Mouse (Mus musculus): ENCODE measurements around the gene Zhx3.
A peak's percentile ranks its signal among the peaks of the same experiment; 100 is the strongest.

The Zhx3 gene

DNA sequence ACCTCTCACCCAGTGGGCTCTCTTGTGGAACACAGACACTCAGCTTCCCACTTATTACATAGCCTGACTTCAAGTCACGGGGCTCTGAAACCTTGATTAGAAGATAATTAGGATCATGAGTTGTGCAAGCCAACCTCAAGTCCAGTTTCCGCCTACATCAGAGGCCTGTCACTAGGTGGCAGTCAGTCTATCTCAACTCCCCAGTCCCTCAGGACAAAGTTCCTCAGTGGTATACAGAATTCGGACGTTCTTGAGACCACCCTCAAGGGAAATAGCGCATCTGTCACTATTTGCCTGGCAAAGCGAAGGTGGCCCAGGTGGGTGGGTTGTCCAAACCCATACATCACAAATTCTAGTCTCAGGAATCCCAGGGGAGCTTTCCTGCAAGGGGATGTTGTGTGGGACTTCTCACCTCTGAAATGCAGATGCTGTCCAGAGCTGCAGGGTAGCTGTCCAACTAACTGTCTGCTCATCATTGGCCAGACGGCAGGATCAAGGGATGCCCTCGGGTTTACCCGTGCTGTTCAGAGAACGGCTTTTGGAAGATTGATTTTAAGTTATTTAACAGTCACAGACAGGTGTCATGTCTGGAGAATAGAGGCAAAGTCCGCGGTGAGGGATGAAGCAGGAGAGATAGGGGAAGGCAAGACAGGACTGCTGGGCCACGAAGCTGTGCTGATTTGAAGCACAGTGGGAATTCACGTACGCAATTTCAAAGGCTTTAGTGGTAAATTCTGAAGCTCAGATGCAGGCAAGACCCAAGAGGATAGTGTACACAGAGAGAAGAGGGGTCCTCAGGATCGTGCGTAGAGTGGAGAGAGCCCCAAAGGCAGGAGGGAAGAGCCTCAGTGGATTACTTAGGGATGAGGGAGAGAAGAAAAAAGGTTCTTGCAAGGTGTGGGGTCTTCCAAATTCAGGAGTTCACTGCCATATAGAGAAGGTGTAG lies 142.7 kb downstream of the Zhx3 start:
- peak; percentile 41 for DNase-seq (ENCODE audit: low spot score)

- DNase-seq (ENCODE audit: low spot score), result no peak
Observed at GRCm38 (mm10) chr2:160729436-160729835, 143.4 kb downstream of the Zhx3 start.

DNA sequence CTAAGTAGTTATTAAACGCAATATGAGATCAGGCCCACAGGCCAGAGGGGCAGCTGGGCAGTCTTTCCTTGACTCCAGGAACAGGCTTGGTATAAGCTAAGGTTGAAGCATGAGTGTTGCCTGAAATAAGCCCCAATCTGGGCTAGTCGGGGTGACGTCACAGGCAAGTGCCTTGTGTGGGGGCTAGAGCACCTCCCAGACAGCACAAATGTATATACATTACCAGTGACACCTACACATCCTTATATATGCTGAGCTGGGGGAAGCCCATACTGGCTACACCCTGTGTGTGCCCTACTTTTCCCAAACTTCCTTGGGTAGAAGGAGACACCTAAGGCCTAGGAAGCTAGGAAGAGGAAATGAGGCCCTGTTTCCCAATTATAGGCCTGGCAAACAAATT lies 143.8 kb downstream of the Zhx3 start:
- DNase-seq (ENCODE audit: low spot score), result no peak

DNA sequence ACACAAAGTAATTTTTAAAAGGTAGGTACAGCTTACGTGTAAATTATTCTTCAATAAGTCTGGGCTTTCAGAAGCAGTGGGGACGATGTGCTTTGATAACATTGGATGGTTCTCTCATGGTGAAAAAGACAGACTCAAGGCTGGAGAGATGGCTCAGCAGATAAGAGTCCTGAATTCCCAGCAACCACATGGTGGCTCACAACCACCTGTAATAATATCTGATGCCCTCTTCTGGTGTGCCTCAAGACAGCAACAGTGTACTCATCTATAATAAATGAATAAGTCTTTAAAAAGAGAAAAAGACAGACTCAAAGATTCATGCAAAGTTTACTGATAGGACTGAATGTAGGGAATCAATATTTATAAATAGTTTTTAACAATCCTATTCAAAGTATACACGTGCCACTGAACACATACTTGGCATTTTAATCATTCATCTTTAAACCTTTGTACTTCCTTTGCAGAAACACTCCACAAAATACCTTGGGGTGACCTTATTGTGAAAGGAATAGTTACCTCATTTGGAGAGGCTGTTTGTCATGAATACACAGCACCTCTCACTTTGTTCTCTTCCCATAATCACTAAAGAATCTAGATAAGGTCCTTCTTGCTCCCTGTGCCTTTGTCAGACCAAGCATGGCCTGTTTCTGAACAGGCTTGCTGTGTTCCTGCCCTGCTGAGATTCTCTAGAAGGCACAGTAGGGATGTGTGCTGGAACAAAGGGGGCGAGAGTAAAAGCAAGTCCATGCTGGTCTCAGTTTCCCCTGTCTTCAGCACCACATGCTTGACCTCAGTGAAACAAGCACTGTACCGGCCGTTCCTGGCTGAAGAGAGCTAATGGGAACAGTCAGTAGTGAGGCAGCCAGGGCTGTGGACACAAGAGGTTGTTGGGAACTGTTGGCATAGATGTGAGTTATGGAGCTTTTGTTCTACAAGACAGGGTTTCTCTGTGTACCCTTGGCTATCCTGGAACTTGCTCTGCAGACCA lies 146.6 kb downstream of the Zhx3 start:
- no peak for DNase-seq (ENCODE audit: low spot score)

DNA sequence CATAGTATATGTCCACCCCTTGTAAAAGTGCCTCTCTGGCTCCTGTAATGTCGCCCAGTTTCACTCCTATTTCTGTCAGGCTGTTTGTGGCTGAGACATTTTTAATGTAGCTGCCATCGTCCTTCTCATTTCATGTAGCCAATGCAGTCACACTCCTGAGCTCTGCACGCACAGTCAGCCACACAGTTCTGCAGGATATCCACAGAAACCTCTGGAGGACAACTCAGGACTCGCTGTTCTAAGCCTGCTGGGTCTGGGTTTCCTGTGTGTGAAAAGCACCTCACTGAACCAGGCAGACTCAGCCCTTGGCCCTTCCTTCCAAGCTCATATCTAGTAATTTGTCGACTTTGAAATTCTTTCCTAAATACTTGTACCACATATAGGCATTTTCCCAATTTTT lies 148.3 kb downstream of the Zhx3 start:
- DNase-seq (ENCODE audit: low spot score), result no peak

- DNase-seq (ENCODE audit: low spot score), result no peak
Observed at GRCm38 (mm10) chr2:160723613-160724375, 149.0 kb downstream of the Zhx3 start.

- no peak for DNase-seq (ENCODE audit: low spot score)
Observed at GRCm38 (mm10) chr2:160722714-160723113, 150.1 kb downstream of the Zhx3 start.

DNA sequence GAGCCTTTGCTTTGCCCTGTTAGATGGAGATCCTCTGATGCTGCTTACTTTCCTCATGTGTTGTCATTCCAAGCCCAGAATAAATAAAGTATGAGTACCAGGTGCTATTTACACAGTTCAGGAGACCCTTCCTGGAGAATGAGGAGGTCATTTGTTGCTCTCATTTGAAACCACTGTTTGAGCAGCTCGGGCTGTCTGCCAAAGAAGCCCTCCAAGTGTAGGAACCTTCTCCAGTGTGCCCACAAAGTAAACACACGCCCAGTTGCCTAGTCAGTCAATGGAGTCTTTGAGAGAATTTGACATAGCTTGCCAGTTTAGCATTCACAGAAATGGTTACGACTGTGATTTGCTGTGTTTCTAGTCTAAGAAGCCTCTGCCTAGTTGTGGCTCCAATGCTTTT lies 154.0 kb downstream of the Zhx3 start:
- DNase-seq (ENCODE audit: low spot score), result no peak

- DNase-seq (ENCODE audit: low spot score), result no peak
Observed at GRCm38 (mm10) chr2:160717269-160717668, 155.5 kb downstream of the Zhx3 start.

DNA sequence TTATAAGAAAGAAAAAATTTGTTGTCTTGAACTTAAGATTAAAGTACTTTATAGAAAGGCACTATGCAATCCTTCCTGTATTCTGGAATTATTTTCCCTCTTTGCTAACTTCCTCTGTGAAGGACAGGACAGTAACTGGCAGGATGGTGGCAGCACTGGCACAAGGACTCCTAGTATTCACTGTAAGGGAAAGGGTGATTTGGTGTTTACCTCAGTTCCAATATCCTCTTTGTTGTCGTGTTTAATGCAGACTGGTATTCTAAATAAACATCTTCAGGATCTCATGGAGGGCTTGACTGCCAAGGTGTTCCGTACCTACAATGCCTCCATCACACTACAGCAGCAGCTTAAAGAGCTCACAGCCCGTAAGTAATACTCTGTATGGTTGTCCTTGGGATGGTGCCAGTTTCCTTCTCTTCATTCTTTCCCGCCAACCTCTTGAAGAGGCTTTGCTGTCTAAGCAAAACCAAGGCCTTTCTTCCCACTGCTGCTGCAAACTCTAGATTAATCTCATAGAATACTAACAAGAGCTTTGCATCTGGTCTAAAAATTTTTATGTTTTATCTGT lies 157.3 kb downstream of the Zhx3 start:
- no peak for DNase-seq (ENCODE audit: low spot score)

- no peak for DNase-seq (ENCODE audit: low spot score)
Observed at GRCm38 (mm10) chr2:160707673-160708072, 165.1 kb downstream of the Zhx3 start.

DNA sequence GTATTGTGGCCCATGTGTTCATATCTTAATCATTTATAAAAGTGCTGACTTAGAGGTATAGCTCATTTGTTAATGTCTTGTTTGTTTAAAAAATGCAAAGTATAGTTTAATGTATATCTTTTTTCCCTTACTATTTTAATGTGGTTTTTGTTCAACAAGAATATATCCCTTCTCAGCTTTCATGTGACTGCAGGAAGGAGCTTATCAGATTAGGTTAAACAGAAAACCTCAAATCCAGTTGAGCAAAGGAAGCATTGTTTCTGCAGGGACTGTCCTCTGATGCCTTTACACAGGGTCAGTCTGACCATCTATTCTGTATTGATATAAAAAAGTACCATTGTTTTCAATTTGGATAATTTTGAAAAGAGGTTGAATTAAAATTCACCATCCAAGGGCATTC lies 170.0 kb downstream of the Zhx3 start:
- DNase-seq (ENCODE audit: low spot score), result no peak

GRCm38 (mm10) chr2:160701603-160702002 lies 171.2 kb downstream of the Zhx3 start:
- no peak for DNase-seq (ENCODE audit: low spot score)

DNA sequence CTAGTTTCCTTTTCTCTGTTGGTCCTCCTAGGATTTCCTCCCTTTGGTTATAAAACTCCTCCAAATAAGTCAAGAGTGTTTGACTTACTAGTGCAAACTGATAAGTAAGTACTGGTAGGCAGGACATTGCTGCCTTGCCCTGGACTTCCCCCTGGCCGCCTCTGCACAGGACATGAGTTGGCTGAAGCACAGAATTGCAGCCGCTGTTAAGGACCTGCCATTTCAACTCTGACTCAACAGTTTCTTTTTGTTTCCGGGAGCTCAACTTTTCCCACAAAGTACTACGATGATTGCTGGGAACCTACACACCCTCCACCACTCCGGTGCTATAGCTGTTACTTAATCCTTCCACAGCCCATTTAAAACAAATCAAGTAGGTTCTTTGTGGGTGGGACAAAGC lies 172.5 kb downstream of the Zhx3 start:
- DNase-seq (ENCODE audit: low spot score), result peak; percentile 69

Measured in yolk sac, embryonic 10.5 days (tissue).